Mouse (Mus musculus) myocyte (in vitro differentiated cells): Measurements from ENCODE around the gene Hoxd9. TPM values are rescaled to one million over a fixed set of nuclear protein-coding genes. Genes with fewer than 3 reads are reported as not detected.

Experiments
- H3K27me3 ChIP-seq: one replicate; pipeline ENCODE4 v1.6.1; 2011; ENCODE audit not compliant: control insufficient read depth, insufficient read depth, insufficient read length
- H3K36me3 ChIP-seq: one replicate; pipeline ENCODE4 v1.6.1; 2011; ENCODE audit not compliant: control insufficient read depth, insufficient read depth
- H3K4me2 ChIP-seq: one replicate; pipeline ENCODE4 v1.6.1; 2011; ENCODE audit warnings: low read depth, control low read depth
- H3K4me3 ChIP-seq: one replicate; pipeline ENCODE4 v1.5.1; 2011; ENCODE audit warnings: mild to moderate bottlenecking, control low read depth, moderate library complexity
- H3K79me2 ChIP-seq: one replicate; pipeline ENCODE4 v1.6.1; 2011; ENCODE audit not compliant: control insufficient read depth, insufficient read depth
- H3ac ChIP-seq: one replicate; pipeline ENCODE4 v1.6.1; 2011; ENCODE audit not compliant: control insufficient read depth, insufficient read length
- CEBPB ChIP-seq: IDR thresholded peaks from 2 replicates; pipeline ENCODE4 v1.6.1; 2011; ENCODE audit warnings: mild to moderate bottlenecking, moderate library complexity; ENCODE audit not compliant: poor library complexity, insufficient read depth, severe bottlenecking
- E2F4 ChIP-seq: IDR thresholded peaks from one replicate; pipeline ENCODE4 v1.6.1; 2011; ENCODE audit warnings: mild to moderate bottlenecking, control low read depth, moderate library complexity; ENCODE audit not compliant: insufficient read depth
- MAX ChIP-seq: IDR thresholded peaks from one replicate; pipeline ENCODE4 v1.6.1; 2011; ENCODE audit warnings: low read depth, mild to moderate bottlenecking, control low read depth
- MYOD1 ChIP-seq, 3 experiments: IDR thresholded peaks; one replicate each; pipeline ENCODE4 v1.6.1; 2011; ENCODE audit warnings: control low read depth in 2 of 3, low read depth in 2 of 3, mild to moderate bottlenecking in 2 of 3, moderate library complexity in 1 of 3; ENCODE audit not compliant: insufficient read length in 2 of 3, control insufficient read depth in 1 of 3
- MYOG ChIP-seq, 3 experiments: IDR thresholded peaks; one replicate each; pipeline ENCODE4 v1.6.1; 2011; ENCODE audit warnings: control low read depth in 2 of 3, low read depth in 2 of 3, mild to moderate bottlenecking in 2 of 3; ENCODE audit not compliant: insufficient read length in 2 of 3, control insufficient read depth in 1 of 3, insufficient read depth in 1 of 3
- POLR2A ChIP-seq: IDR thresholded peaks from one replicate; pipeline ENCODE4 v1.6.1; 2011; ENCODE audit warnings: low read depth, mild to moderate bottlenecking, control low read depth, moderate library complexity; ENCODE audit not compliant: insufficient read length
- POLR2AphosphoS2 ChIP-seq: IDR thresholded peaks from one replicate; pipeline ENCODE4 v1.6.1; 2011; ENCODE audit warnings: low read depth, control low read depth; ENCODE audit not compliant: insufficient read length
- REST ChIP-seq: IDR thresholded peaks from one replicate; pipeline ENCODE4 v1.6.1; 2011; ENCODE audit warnings: mild to moderate bottlenecking, control low read depth, moderate library complexity; ENCODE audit not compliant: insufficient read depth, insufficient read length
- TCF12 ChIP-seq: IDR thresholded peaks from one replicate; pipeline ENCODE4 v1.6.1; 2011; ENCODE audit warnings: mild to moderate bottlenecking, control low read depth; ENCODE audit not compliant: poor library complexity, insufficient read depth, severe bottlenecking
- TCF3 ChIP-seq: IDR thresholded peaks from one replicate; pipeline ENCODE4 v1.6.1; 2011; ENCODE audit warnings: low read depth, control low read depth; ENCODE audit not compliant: insufficient read length
- USF1 ChIP-seq: IDR thresholded peaks from one replicate; pipeline ENCODE4 v1.6.1; 2011; ENCODE audit warnings: low read depth, mild to moderate bottlenecking, control low read depth, moderate library complexity
- polyA plus RNA-seq: library from polyadenylated mRNA; unstranded; fragments of >200 nt; fragmentation: generic; extraction: Trizol; gene quantifications from one replicate; pipeline ENCODE4 v1.2.1, GENCODE M21; 2012; ENCODE audit warnings: missing spikeins

The Hoxd9 gene
- polyA plus RNA-seq, 1 experiment = not detected

DNA sequence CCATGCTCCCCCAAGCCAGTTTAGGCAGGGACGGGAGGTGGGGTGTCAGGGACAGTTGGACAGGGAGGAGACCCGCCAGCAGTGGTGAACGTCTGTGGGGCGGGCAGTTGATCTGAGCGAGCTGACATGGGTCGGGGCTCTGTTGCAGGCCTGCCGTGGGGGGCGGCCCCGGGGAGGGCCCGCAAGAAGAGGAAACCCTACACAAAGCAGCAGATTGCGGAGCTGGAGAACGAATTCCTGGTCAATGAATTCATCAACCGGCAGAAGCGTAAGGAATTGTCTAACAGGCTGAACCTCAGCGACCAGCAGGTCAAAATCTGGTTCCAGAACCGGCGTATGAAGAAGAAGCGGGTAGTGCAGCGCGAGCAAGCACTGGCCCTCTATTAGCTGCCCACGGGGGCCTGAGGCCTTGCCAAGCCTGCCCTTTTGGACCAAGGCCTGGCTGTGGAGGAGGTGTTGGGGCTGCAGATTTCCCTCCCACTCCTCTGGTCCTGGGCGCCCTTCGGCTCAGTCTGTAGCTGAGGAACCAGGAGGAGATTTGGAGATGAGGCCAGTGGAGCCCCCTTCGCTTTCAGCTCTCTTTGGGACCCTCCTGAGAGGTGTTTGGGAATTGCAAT is 21.8 kb upstream of the Hoxd9 start:
- Histone ChIP-seq H3K4me2 (no peak overlapping the region), H3K79me2 (no peaks in the 10 kb centered on the region), H3K27me3 (peaks cover 63% of the 10 kb centered on the region), H3K36me3 (no peaks in the 10 kb centered on the region), H3ac (no peak overlapping the region), H3K4me3 (no peak overlapping the region)
- TF ChIP-seq USF1 (no peak), TCF3 (no peak)

GRCm38 (mm10) chr2:74676376-74677052 is 21.0 kb upstream of the Hoxd9 start:
- peaks cover 69% of the 10 kb centered on the region for H3K27me3 ChIP-seq
- H3K4me2 ChIP-seq = no peak overlapping the region
- H3K4me3 ChIP-seq = no peak overlapping the region
- TF ChIP-seq TCF3 (no peak), POLR2A (no peak), USF1 (no peak), MYOG (IDR thresholded peaks at IDR 0.05; ENCODE audit: control insufficient read depth in 1 of 3, insufficient read depth in 1 of 3, insufficient read length in 2 of 3, low read depth in 2 of 3) (no peak), POLR2AphosphoS2 (no peak), TCF12 (no peak), MYOD1 (IDR thresholded peaks at IDR 0.05; ENCODE audit: control insufficient read depth in 1 of 3, insufficient read length in 2 of 3, low read depth in 2 of 3) (no peak), CEBPB (no peak), REST (no peak), MAX (no peak)
- no peaks in the 10 kb centered on the region for H3K79me2 ChIP-seq
- H3K36me3 ChIP-seq = no peaks in the 10 kb centered on the region
- H3ac ChIP-seq = no peak overlapping the region

- Histone ChIP-seq H3ac (no peak overlapping the region), H3K4me3 (no peak overlapping the region), H3K36me3 (no peaks in the 10 kb centered on the region), H3K27me3 (peaks cover 75% of the 10 kb centered on the region), H3K79me2 (no peaks in the 10 kb centered on the region), H3K4me2 (no peak overlapping the region)
- TF ChIP-seq MYOD1 (IDR thresholded peaks at IDR 0.05; ENCODE audit: control insufficient read depth in 1 of 3, insufficient read length in 2 of 3, low read depth in 2 of 3) (no peak), E2F4 (no peak), TCF12 (no peak), MYOG (IDR thresholded peaks at IDR 0.05; ENCODE audit: control insufficient read depth in 1 of 3, insufficient read depth in 1 of 3, insufficient read length in 2 of 3, low read depth in 2 of 3) (no peak), POLR2AphosphoS2 (no peak), USF1 (no peak), POLR2A (no peak)
These were observed 20.4 kb upstream of the Hoxd9 start for GRCm38 (mm10) chr2:74677106-74677505.

DNA sequence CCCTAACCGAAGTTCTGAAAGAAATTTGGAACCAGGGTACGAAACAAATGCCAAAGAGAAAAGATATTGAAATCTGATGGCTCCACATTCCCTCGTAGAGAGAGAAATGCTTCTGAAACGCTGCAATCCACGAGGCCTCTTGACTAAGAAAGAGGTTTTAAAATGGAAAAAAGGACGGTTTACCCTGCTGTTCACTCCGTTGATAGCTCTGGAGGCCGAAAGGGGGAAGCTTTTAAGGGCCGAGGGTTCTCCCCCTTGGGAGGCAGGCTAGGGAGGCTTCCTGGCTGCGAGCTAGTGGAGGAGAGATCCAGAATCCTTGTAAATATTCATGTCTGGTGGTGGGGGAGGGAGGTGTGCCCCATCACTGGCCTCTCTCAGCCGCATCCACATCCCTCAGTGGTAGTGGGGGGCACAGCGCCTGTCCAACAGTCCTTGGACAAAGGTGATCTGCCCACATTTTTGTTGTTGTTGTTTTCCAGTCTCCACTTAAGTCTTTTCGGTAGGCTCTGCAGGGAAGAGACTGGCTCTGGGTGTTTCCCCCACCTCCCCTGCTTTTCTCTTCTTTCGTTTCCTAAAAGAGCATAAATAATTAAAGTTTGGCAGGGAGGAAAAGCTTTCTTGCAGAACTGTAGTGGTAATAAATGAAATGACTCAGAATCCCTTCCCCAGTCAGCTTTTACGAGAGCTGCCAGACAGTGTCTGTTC is 18.5 kb upstream of the Hoxd9 start, which contains the start of gene Hoxd11:
Gene Hoxd11 (plus strand): TSS at position 667 of the 705 bp plus-strand sequence.
- H3K79me2 ChIP-seq = no peaks in the 10 kb centered on the region
- H3K27me3 ChIP-seq = peaks cover 76% of the 10 kb centered on the region

DNA sequence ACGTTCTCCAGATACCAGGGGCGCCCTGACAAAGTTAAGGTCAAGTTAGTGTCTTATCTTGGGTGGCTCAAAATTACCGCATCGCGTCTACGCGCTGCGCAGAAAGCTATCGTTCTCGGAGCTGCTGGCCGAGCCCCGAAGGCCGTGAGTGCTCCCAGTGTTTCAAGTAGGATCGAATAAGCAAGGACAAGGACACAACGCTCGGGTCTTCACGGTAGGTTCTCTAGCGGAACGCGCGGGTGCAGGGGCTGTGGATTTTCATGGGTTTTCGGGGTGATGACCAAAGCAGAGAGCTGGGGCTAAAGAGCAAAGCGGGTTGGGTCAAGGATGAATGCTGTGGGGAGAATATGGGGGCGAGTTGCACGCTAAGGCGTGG is 17.9 kb upstream of the Hoxd9 start:
- Histone ChIP-seq H3K27me3 (peaks cover 71% of the 10 kb centered on the region), H3K79me2 (no peaks in the 10 kb centered on the region)
- TF ChIP-seq REST = no peak
- no peak for TF ChIP-seq E2F4
- TF ChIP-seq TCF3 = no peak
- TF ChIP-seq MYOG (IDR thresholded peaks at IDR 0.05; ENCODE audit: control insufficient read depth in 1 of 3, insufficient read depth in 1 of 3, insufficient read length in 2 of 3, low read depth in 2 of 3) = no peak
- TF ChIP-seq MYOD1 (IDR thresholded peaks at IDR 0.05; ENCODE audit: control insufficient read depth in 1 of 3, insufficient read length in 2 of 3, low read depth in 2 of 3) = no peak
- no peak for TF ChIP-seq USF1
- no peak for TF ChIP-seq TCF12

More for the DNA sequence above, 18.5 kb upstream of the Hoxd9 start, which contains the start of gene Hoxd11:
- Histone ChIP-seq H3ac (no peak within 1 kb of the TSS), H3K4me2 (no peak within 1 kb of the TSS), H3K36me3 (no peaks in the 10 kb centered on the region), H3K4me3 (no peak within 1 kb of the TSS)
- TF ChIP-seq TCF12 = no peak
- no peak for TF ChIP-seq MYOG (IDR thresholded peaks at IDR 0.05; ENCODE audit: control insufficient read depth in 1 of 3, insufficient read depth in 1 of 3, insufficient read length in 2 of 3, low read depth in 2 of 3)

More for the DNA sequence above, 17.9 kb upstream of the Hoxd9 start:
- Histone ChIP-seq H3K4me2 (no peak overlapping the region), H3ac (no peak overlapping the region), H3K36me3 (no peaks in the 10 kb centered on the region), H3K4me3 (no peak overlapping the region)
